Mouse (Mus musculus): ENCODE measurements around the gene Tbc1d22a. TPM values are rescaled to one million over a fixed set of nuclear protein-coding genes. Genes with fewer than 3 reads are reported as not detected.

Tbc1d22a gene
- total RNA-seq, 2 experiments from 2014 or later, result 28.2 to 29.1 TPM

- DNase-seq (ENCODE audit: low spot score in 2 of 2), result no peak
These were observed 156.6 kb downstream of the Tbc1d22a start for GRCm38 (mm10) chr15:86370846-86371245.

GRCm38 (mm10) chr15:86375262-86375661, 161.0 kb downstream of the Tbc1d22a start:
- no peak for DNase-seq (ENCODE audit: low spot score in 2 of 2)

- DNase-seq (ENCODE audit: low spot score in 2 of 2), result no peak
These were observed 161.7 kb downstream of the Tbc1d22a start for GRCm38 (mm10) chr15:86375860-86376394.

GRCm38 (mm10) chr15:86383278-86383677, 169.0 kb downstream of the Tbc1d22a start:
- no peak for DNase-seq (ENCODE audit: low spot score in 2 of 2)

- DNase-seq (ENCODE audit: low spot score in 2 of 2), result no peak
These were observed 171.2 kb downstream of the Tbc1d22a start for GRCm38 (mm10) chr15:86385436-86385835.

GRCm38 (mm10) chr15:86386325-86386724, 172.1 kb downstream of the Tbc1d22a start:
- no peak for DNase-seq (ENCODE audit: low spot score in 2 of 2)

- DNase-seq (ENCODE audit: low spot score in 2 of 2), result no peak
These were observed 174.3 kb downstream of the Tbc1d22a start for GRCm38 (mm10) chr15:86388597-86388996.

- no peak for DNase-seq (ENCODE audit: low spot score in 2 of 2)
These were observed 190.6 kb downstream of the Tbc1d22a start for GRCm38 (mm10) chr15:86404866-86405265.

GRCm38 (mm10) chr15:86405527-86405926, 191.3 kb downstream of the Tbc1d22a start:
- DNase-seq (ENCODE audit: low spot score in 2 of 2), result peak; percentile 54 to 58

GRCm38 (mm10) chr15:86409352-86409751, 195.1 kb downstream of the Tbc1d22a start:
- no peak for DNase-seq (ENCODE audit: low spot score in 2 of 2)

- no peak for DNase-seq (ENCODE audit: low spot score in 2 of 2)
These were observed 197.3 kb downstream of the Tbc1d22a start for GRCm38 (mm10) chr15:86411532-86412080.

GRCm38 (mm10) chr15:86415951-86416350, 201.7 kb downstream of the Tbc1d22a start:
- no peak for DNase-seq (ENCODE audit: low spot score in 2 of 2)

- DNase-seq (ENCODE audit: low spot score in 2 of 2), result no peak
These were observed 204.2 kb downstream of the Tbc1d22a start for GRCm38 (mm10) chr15:86418436-86418835.

- DNase-seq (ENCODE audit: low spot score in 2 of 2), result no peak
These were observed 205.4 kb downstream of the Tbc1d22a start for GRCm38 (mm10) chr15:86419620-86420019.

- DNase-seq (ENCODE audit: low spot score in 2 of 2), result no peak
These were observed 208.6 kb downstream of the Tbc1d22a start for GRCm38 (mm10) chr15:86422858-86423257.

GRCm38 (mm10) chr15:86423884-86424283, 209.6 kb downstream of the Tbc1d22a start:
- no peak for DNase-seq (ENCODE audit: low spot score in 2 of 2)

- DNase-seq (ENCODE audit: low spot score in 2 of 2), result no peak
These were observed 210.7 kb downstream of the Tbc1d22a start for GRCm38 (mm10) chr15:86424971-86425370.

GRCm38 (mm10) chr15:86426364-86427000, 212.2 kb downstream of the Tbc1d22a start:
- no peak for DNase-seq (ENCODE audit: low spot score in 2 of 2)

GRCm38 (mm10) chr15:86427439-86427838, 213.2 kb downstream of the Tbc1d22a start:
- DNase-seq (ENCODE audit: low spot score in 2 of 2), result no peak

- no peak for DNase-seq (ENCODE audit: low spot score in 2 of 2)
These were observed 214.2 kb downstream of the Tbc1d22a start for GRCm38 (mm10) chr15:86428496-86428895.

GRCm38 (mm10) chr15:86429766-86430335, 215.6 kb downstream of the Tbc1d22a start:
- no peak for DNase-seq (ENCODE audit: low spot score in 2 of 2)

GRCm38 (mm10) chr15:86431539-86432080, 217.4 kb downstream of the Tbc1d22a start:
- peak; percentile 12 to 31 for DNase-seq (ENCODE audit: low spot score in 2 of 2)

Measured in adrenal gland, adult 18-20 months (tissue).